Mouse (Mus musculus) activated CD4-positive, CD25-positive, alpha-beta regulatory T cell (primary cell): ENCODE measurements around the gene Gm10352. TPM values are rescaled to one million over a fixed set of nuclear protein-coding genes. Genes with fewer than 3 reads are reported as not detected.

Experiments used
- polyA plus RNA-seq, 2 experiments: library from polyadenylated mRNA; unstranded; fragments of 100-300 nt; shearing (Covaris generic); gene quantifications; one replicate each; pipeline ENCODE4 v1.2.1; 2017

The Gm10352 gene
- not detected for polyA plus RNA-seq

DNA sequence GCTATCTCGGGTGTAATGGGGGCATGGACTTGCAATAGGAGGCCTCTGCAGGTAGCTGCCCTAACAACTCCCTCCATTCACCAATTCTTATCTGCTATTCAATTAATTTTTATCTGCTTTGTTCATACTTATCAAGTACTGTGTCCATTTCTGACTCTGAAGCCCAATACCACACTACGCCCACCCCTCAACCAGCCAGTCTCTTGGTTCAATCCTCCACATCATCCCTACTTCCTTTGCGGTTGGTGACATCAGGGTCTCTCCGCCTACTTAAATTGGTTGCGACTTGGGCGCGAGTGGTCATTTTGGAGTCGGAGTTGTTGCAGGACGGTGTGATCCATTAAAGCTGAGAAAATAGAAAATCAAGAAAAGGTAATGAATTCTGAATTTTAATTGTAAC lies at the start of gene Gm10352:
TSS of gene Gm10352 (plus strand) at position 301 of the 400 bp plus-strand sequence.

DNA sequence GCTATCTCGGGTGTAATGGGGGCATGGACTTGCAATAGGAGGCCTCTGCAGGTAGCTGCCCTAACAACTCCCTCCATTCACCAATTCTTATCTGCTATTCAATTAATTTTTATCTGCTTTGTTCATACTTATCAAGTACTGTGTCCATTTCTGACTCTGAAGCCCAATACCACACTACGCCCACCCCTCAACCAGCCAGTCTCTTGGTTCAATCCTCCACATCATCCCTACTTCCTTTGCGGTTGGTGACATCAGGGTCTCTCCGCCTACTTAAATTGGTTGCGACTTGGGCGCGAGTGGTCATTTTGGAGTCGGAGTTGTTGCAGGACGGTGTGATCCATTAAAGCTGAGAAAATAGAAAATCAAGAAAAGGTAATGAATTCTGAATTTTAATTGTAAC lies 31.5 kb downstream of the Gm10352 start, which contains the start of gene Gm29289:
TSS of gene Gm29289 (plus strand) at position 301 of the 400 bp plus-strand sequence.

Other genes with a start within 250 kb of the Gm10352 start
- not detected for gene Sry, start 237.3 kb upstream of the Gm10352 start, polyA plus RNA-seq
- not detected for gene H2al2b, start 180.3 kb upstream of the Gm10352 start, polyA plus RNA-seq
- gene Gm4064, start 104.8 kb upstream of the Gm10352 start, polyA plus RNA-seq, result not detected
- gene Rbmy, start 70.3 kb upstream of the Gm10352 start, polyA plus RNA-seq, result not detected
- not detected for gene Gm10256, start 70.3 kb upstream of the Gm10352 start, polyA plus RNA-seq
- gene Gm29289, start 31.6 kb downstream of the Gm10352 start, polyA plus RNA-seq, result not detected